Mouse (Mus musculus) brain, embryonic 14.5 days (tissue): ENCODE data around the gene Jsrp1.

Experiments used
- CTCF ChIP-seq: fragments of 200-500 bp; IDR thresholded peaks from 2 replicates; pipeline ENCODE4 v1.5.1; 2012; ENCODE audit warnings: inconsistent platforms, mild to moderate bottlenecking, moderate library complexity, borderline replicate concordance; ENCODE audit not compliant: insufficient read depth, insufficient read length; ENCODE audit errors: extremely low read depth
- POLR2A ChIP-seq: fragments of 200-500 bp; IDR thresholded peaks from 2 replicates; pipeline ENCODE4 v1.6.1; 2012; ENCODE audit warnings: mild to moderate bottlenecking, inconsistent platforms, borderline replicate concordance; ENCODE audit not compliant: poor library complexity, insufficient read depth, insufficient read length, severe bottlenecking; ENCODE audit errors: extremely low read depth

DNA sequence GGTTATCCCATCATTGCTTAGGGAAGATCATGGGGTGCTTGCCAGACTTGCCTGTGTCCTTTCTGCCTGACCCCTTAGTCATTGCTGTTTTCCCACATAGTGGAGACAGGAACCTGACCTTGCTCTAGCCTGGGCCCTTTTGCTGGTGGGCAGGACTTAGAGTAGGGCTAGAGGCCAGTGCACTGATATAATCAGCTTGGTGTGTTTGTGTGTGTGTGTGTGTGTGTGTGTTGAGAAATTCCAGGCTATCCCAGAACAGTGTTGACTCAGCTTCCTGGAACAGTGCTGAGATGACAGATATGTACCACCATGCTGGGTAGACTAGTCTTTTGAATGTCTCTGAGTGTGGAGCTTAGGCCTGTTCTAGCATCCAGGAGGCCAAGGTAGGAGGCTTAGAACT is 33.7 kb downstream of the Jsrp1 start:
- no peak for TF ChIP-seq POLR2A
- no peak for TF ChIP-seq CTCF
